Mouse (Mus musculus): Measurements from ENCODE around the gene Gm28043. TPM values are rescaled to one million over a fixed set of nuclear protein-coding genes. Genes with fewer than 3 reads are reported as not detected.

The Gm28043 gene
- polyA plus RNA-seq, 1 experiment, result 0.98 TPM

DNA sequence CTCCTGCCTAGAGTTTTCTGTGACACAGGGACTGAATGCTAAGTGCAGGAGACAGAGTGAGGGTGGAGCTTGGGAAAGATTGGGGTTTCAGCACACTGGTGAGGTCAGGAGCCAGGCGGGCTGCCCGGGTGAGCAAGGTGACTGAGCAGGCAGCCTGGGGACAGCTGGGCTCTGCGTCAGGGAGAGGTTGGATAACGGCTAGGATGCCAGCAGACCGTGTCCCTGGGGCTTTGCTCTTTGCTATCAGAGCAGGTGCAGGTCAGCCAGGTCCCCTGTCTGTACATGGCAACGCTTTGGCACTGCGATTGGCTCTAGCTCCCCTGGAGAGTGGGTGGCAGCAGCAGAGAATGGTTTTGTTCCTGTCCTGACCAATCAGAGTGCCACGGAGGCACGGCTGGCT is 12.6 kb downstream of the Gm28043 start:
- Histone ChIP-seq H3K36me3 (ENCODE audit: control insufficient read depth, insufficient read depth, low read length) (no peaks in the 10 kb centered on the region), H3K27ac (ENCODE audit: control insufficient read depth, insufficient read depth, low read depth, low read length) (no peak overlapping the region), H3K4me3 (ENCODE audit: control insufficient read depth, low read depth, low read length) (no peak overlapping the region), H3K27me3 (ENCODE audit: control insufficient read depth, insufficient read depth, low read length) (no peaks in the 10 kb centered on the region), H3K4me1 (ENCODE audit: control insufficient read depth, insufficient read depth, low read length) (no peaks in the 10 kb centered on the region)
- TF ChIP-seq POLR2A (IDR thresholded peaks at IDR 0.05; ENCODE audit: control insufficient read depth, low read depth, low read length) (no peak), CTCF (IDR thresholded peaks at IDR 0.05; ENCODE audit: control insufficient read depth, insufficient read depth, insufficient replicate concordance, low read depth, low read length) (no peak)

DNA sequence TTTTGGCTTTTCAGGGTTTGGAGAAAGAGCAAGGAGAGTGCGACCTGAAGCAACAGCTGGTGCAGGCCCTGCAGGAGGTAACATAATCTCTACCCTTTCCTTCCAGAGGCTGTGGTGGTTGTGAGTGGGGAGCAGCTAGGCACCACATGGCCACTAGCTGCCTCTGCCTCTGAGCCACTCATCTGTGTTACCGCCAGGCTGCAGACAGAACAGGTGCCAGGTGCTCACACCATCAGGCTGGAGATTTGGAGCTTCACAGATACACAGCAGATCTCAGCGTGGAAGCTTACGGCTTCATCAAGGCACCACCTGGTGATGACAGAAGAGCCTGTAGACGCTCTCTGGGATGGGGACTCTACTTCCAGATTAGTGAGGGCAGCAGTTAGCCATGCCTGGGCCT is 14.3 kb downstream of the Gm28043 start:
- TF ChIP-seq POLR2A (IDR thresholded peaks at IDR 0.05; ENCODE audit: control insufficient read depth, low read depth, low read length) (no peak), CTCF (IDR thresholded peaks at IDR 0.05; ENCODE audit: control insufficient read depth, insufficient read depth, insufficient replicate concordance, low read depth, low read length) (no peak)
- Histone ChIP-seq H3K27ac (ENCODE audit: control insufficient read depth, insufficient read depth, low read depth, low read length) (no peak overlapping the region), H3K27me3 (ENCODE audit: control insufficient read depth, insufficient read depth, low read length) (no peaks in the 10 kb centered on the region), H3K4me3 (ENCODE audit: control insufficient read depth, low read depth, low read length) (no peak overlapping the region), H3K4me1 (ENCODE audit: control insufficient read depth, insufficient read depth, low read length) (no peaks in the 10 kb centered on the region), H3K36me3 (ENCODE audit: control insufficient read depth, insufficient read depth, low read length) (no peaks in the 10 kb centered on the region; the same call in 1 of the 2 replicates)

DNA sequence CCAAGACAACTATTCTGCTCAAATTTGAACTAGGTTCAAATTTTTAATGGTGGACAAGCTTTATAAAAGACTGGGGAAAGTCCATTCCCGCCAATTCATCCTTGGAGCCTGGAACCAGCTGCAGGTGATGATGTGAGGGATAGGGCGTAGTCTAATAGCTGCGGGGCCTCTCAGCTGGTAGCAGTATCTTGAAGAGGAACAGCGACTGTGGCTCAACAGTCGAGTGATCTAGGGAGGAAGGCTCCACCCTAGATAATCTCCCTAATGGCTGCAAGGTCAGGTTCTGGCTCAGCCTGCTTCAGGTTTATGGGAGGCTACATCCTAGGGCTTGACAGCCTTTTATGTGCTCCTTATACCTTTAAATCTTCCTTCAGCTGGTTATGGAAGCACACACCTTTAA is 14.9 kb downstream of the Gm28043 start:
- Histone ChIP-seq H3K27ac (ENCODE audit: control insufficient read depth, insufficient read depth, low read depth, low read length) (no peak overlapping the region), H3K36me3 (ENCODE audit: control insufficient read depth, insufficient read depth, low read length) (no peaks in the 10 kb centered on the region; the same call in 1 of the 2 replicates), H3K27me3 (ENCODE audit: control insufficient read depth, insufficient read depth, low read length) (no peaks in the 10 kb centered on the region), H3K4me3 (ENCODE audit: control insufficient read depth, low read depth, low read length) (no peak overlapping the region), H3K4me1 (ENCODE audit: control insufficient read depth, insufficient read depth, low read length) (no peaks in the 10 kb centered on the region)
- TF ChIP-seq CTCF (IDR thresholded peaks at IDR 0.05; ENCODE audit: control insufficient read depth, insufficient read depth, insufficient replicate concordance, low read depth, low read length) (no peak), POLR2A (IDR thresholded peaks at IDR 0.05; ENCODE audit: control insufficient read depth, low read depth, low read length) (no peak)

DNA sequence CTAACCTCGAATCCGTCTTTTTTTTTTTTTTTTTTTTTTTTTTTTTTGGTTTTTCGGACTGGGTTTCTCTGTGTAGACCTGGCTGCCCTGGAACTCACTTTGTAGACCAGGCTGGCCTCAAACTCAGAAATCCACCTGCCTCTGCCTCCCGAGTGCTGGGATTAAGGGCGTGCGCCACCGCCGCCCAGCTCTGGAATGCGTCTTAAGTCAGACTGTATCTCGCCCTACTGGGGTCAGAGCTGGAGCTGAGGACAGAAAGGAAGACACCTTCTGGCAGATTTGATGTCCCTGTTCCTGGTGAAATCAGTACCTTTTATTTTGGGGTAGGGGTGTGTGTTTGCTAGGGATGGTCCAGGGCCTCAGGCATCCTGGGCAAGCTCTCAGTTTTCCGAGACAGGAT is 17.6 kb downstream of the Gm28043 start:
- Histone ChIP-seq H3K36me3 (ENCODE audit: control insufficient read depth, insufficient read depth, low read length) (peaks cover 3% of the 10 kb centered on the region), H3K4me3 (ENCODE audit: control insufficient read depth, low read depth, low read length) (no peak overlapping the region), H3K27me3 (ENCODE audit: control insufficient read depth, insufficient read depth, low read length) (no peaks in the 10 kb centered on the region), H3K27ac (ENCODE audit: control insufficient read depth, insufficient read depth, low read depth, low read length) (no peak overlapping the region), H3K4me1 (ENCODE audit: control insufficient read depth, insufficient read depth, low read length) (no peaks in the 10 kb centered on the region)
- TF ChIP-seq POLR2A (IDR thresholded peaks at IDR 0.05; ENCODE audit: control insufficient read depth, low read depth, low read length) (no peak), CTCF (IDR thresholded peaks at IDR 0.05; ENCODE audit: control insufficient read depth, insufficient read depth, insufficient replicate concordance, low read depth, low read length) (no peak)

DNA sequence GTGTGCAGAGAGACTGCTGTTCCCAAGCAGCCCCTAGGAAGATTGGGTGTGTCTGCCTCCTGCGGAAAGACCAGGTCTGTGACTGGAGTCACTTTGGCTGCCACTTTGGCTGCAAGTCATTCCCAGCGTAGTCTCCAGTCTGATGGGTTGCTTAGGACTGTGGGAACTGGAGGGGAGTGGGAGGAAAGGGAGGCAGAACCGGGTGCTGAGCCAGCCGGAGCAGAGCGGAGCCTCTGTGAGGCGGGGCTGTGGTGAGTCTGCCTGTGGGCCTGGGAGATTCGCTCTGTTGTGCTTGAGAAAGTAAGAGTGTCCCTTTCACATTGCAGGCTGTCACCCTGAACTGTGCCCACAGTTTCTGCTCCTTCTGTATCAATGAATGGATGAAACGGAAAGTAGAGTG is 20.8 kb downstream of the Gm28043 start:
- Histone ChIP-seq H3K27ac (ENCODE audit: control insufficient read depth, insufficient read depth, low read depth, low read length) (no peak overlapping the region), H3K4me3 (ENCODE audit: control insufficient read depth, low read depth, low read length) (no peak overlapping the region), H3K27me3 (ENCODE audit: control insufficient read depth, insufficient read depth, low read length) (no peaks in the 10 kb centered on the region), H3K36me3 (ENCODE audit: control insufficient read depth, insufficient read depth, low read length) (peaks cover 3% of the 10 kb centered on the region), H3K4me1 (ENCODE audit: control insufficient read depth, insufficient read depth, low read length) (no peaks in the 10 kb centered on the region)
- no peak for TF ChIP-seq POLR2A (IDR thresholded peaks at IDR 0.05; ENCODE audit: control insufficient read depth, low read depth, low read length)

DNA sequence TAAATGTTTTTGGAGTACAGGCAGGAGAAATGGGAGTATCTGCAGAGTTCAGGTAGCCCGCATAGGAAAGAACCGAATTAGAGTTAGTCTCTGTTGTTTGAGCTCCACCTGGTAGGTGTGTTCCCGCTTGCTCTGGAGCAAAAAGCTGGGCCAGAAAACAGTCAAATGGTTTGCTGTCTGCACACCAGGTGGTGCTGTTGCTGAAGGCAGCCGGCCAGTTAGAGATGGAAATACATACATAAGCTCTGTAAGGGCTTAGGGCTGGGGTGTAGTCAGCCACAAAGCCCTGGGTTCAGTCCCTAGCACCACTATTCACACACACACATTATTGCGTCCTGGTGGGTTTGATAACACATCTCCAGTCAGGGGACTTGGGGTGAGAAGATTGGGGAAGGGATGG is 21.4 kb downstream of the Gm28043 start:
- H3K4me1 ChIP-seq (ENCODE audit: control insufficient read depth, insufficient read depth, low read length), result no peaks in the 10 kb centered on the region
- no peak overlapping the region for H3K4me3 ChIP-seq (ENCODE audit: control insufficient read depth, low read depth, low read length)
- H3K36me3 ChIP-seq (ENCODE audit: control insufficient read depth, insufficient read depth, low read length), result peaks cover 3% of the 10 kb centered on the region
- TF ChIP-seq POLR2A (IDR thresholded peaks at IDR 0.05; ENCODE audit: control insufficient read depth, low read depth, low read length) (no peak), CTCF (IDR thresholded peaks at IDR 0.05; ENCODE audit: control insufficient read depth, insufficient read depth, insufficient replicate concordance, low read depth, low read length) (peak; percentile 37; the same call in 1 of the 2 replicates)
- no peaks in the 10 kb centered on the region for H3K27me3 ChIP-seq (ENCODE audit: control insufficient read depth, insufficient read depth, low read length)
- no peak overlapping the region for H3K27ac ChIP-seq (ENCODE audit: control insufficient read depth, insufficient read depth, low read depth, low read length)

DNA sequence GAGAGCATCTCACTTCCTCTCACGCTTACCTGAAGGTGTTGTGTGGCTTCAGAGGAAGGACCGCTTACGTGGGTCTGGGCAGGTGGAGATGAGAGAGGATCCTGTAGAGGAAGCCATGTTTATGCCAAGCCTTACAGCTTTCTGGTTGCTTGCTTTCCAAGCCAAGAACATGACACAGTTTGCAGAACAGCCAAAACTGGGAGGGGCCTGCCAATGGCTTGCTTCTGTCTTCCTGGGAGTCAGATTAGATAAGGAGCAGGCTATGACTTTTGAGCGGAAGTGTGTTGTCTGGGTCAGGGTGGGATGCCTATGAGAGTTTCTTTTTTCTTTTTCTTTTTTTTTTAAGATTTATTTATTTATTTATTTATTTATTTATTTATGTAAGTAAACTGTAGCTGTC is 22.7 kb downstream of the Gm28043 start:
- no peaks in the 10 kb centered on the region for H3K4me1 ChIP-seq (ENCODE audit: control insufficient read depth, insufficient read depth, low read length)
- TF ChIP-seq POLR2A (IDR thresholded peaks at IDR 0.05; ENCODE audit: control insufficient read depth, low read depth, low read length) (no peak), CTCF (IDR thresholded peaks at IDR 0.05; ENCODE audit: control insufficient read depth, insufficient read depth, insufficient replicate concordance, low read depth, low read length) (no peak)
- no peak overlapping the region for H3K27ac ChIP-seq (ENCODE audit: control insufficient read depth, insufficient read depth, low read depth, low read length)
- H3K27me3 ChIP-seq (ENCODE audit: control insufficient read depth, insufficient read depth, low read length), result no peaks in the 10 kb centered on the region
- peaks cover 5% of the 10 kb centered on the region for H3K36me3 ChIP-seq (ENCODE audit: control insufficient read depth, insufficient read depth, low read length)
- no peak overlapping the region for H3K4me3 ChIP-seq (ENCODE audit: control insufficient read depth, low read depth, low read length)

DNA sequence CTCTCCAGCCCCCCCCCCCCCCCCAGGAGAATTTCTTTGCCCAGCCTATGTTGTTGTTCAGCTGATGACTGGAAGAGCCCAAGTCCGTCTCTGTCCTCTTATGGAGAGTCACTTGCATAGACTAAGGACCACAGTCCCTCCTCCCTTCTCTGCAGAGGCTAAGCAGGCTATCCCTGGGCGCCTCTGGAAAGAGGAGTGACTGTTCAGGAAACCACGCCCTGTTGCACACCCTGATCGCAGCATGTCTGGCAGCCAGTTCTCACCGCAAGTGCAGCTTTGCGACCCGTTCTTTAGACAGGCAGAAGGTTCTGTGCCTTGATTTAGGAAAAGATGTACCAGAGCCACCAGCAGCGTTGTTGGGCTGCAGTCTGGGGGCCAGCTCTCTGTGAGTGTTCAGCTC is 23.2 kb downstream of the Gm28043 start:
- TF ChIP-seq CTCF (IDR thresholded peaks at IDR 0.05; ENCODE audit: control insufficient read depth, insufficient read depth, insufficient replicate concordance, low read depth, low read length), result no peak
- TF ChIP-seq POLR2A (IDR thresholded peaks at IDR 0.05; ENCODE audit: control insufficient read depth, low read depth, low read length), result no peak
- Histone ChIP-seq H3K27ac (ENCODE audit: control insufficient read depth, insufficient read depth, low read depth, low read length) (no peak overlapping the region), H3K36me3 (ENCODE audit: control insufficient read depth, insufficient read depth, low read length) (peaks cover 5% of the 10 kb centered on the region), H3K27me3 (ENCODE audit: control insufficient read depth, insufficient read depth, low read length) (no peaks in the 10 kb centered on the region), H3K4me1 (ENCODE audit: control insufficient read depth, insufficient read depth, low read length) (no peaks in the 10 kb centered on the region), H3K4me3 (ENCODE audit: control insufficient read depth, low read depth, low read length) (no peak overlapping the region)

All from testis, adult 2 months (tissue).